ENCODE assay signal across 7 mouse cellular contexts in the genomic region with DNA sequence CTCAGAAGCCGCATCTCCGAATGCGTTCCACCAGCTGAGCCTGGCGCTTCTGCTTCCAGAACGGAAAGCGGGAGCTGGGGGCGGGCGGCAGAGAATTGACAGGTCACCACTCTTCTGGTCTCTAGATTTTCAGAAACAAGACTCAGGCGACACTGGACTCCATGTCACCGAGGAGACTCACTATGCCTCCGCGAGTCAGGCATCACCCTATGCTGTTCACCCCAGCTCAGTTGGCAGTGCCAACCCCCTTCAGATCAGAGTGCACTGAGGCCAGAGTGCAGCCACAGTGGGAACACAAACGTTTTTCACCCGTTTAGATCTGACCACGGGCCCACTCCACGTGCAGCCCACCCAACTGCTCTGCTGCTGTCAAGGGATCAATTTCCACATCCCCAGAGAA. TPM values are rescaled to one million over a fixed set of nuclear protein-coding genes. Genes with fewer than 3 reads are reported as not detected.
DNase-seq lines count a peak whose midpoint lies in the region; ATAC-seq and TF ChIP-seq lines count a peak whose summit lies in the region.

No protein-coding gene starts in this region.

- peaks cover 7% of the 10 kb centered on the region; the same call in 1 of the 2 replicates for H3K4me1 ChIP-seq in embryonic facial prominence, embryonic 12.5 days
- peaks cover 11% of the 10 kb centered on the region for H3K4me1 ChIP-seq in hindbrain, embryonic 10.5 days (replicated peaks)

- H3K36me3 ChIP-seq in embryonic facial prominence, embryonic 12.5 days: no peaks in the 10 kb centered on the region
- no peaks in the 10 kb centered on the region for H3K36me3 ChIP-seq in hindbrain, embryonic 10.5 days

- DNase-seq in left cerebral cortex, adult 2 months (ENCODE audit: extremely low spot score in 1 of 2, low spot score in 2 of 2): no peak
- DNase-seq in left cerebral cortex, adult 11 months (ENCODE audit: low spot score): no peak
- DNase-seq in hindbrain, embryonic 10.5 days (ENCODE audit: low spot score): no peak
- no peak for DNase-seq in left cerebral cortex, postnatal 14 days (ENCODE audit: low spot score in 2 of 2)
- no peak for DNase-seq in thymus, postnatal 14 days

- peak overlapping the region; percentile 70 for H3K9ac ChIP-seq in embryonic facial prominence, embryonic 12.5 days

- no peak for TF ChIP-seq CTCF in left cerebral cortex, adult 2 months (IDR thresholded peaks at IDR 0.05)

- WGBS in embryonic facial prominence, embryonic 12.5 days: under 1% methylated on average over 16 of the region's 16 CpGs
- WGBS in hindbrain, embryonic 10.5 days: 1% methylated on average over 16 of the region's 16 CpGs

- no peaks in the 10 kb centered on the region for H3K9me3 ChIP-seq in embryonic facial prominence, embryonic 12.5 days
- no peaks in the 10 kb centered on the region for H3K9me3 ChIP-seq in hindbrain, embryonic 10.5 days

- H3K27ac ChIP-seq in left cerebral cortex, adult 2 months: peak overlapping the region; percentile 94
- 0 out of 2 replicates have a peak overlapping the region, but pooled peaks have one; percentile 23 for H3K27ac ChIP-seq in embryonic facial prominence, embryonic 12.5 days
- H3K27ac ChIP-seq in hindbrain, embryonic 10.5 days: peak overlapping the region; percentile 86

- peaks cover 3% of the 10 kb centered on the region; the same call in 1 of the 2 replicates for H3K27me3 ChIP-seq in embryonic facial prominence, embryonic 12.5 days
- peaks cover 20% of the 10 kb centered on the region for H3K27me3 ChIP-seq in hindbrain, embryonic 10.5 days (ENCODE audit: insufficient read depth, poor library complexity, severe bottlenecking)

- intact Hi-C loops in left cerebral cortex, adult 2 months (cut with DNase I): loop anchor here (1.0 to 5.0 kb wide), 4 partner anchors 15 to 132 kb away; a partner anchor contains a TSS
- intact Hi-C loops in left cerebral cortex, postnatal 14 days (cut with DNase I): loop anchor here (1.0 kb wide), 1 partner anchor 43 kb away; no protein-coding TSS in a partner anchor

- H3K4me2 ChIP-seq in embryonic facial prominence, embryonic 12.5 days (replicated peaks): peak overlapping the region; percentile 79

- ATAC-seq in embryonic facial prominence, embryonic 12.5 days (ENCODE audit: insufficient number of reproducible peaks, insufficient read depth, low FRiP score, low TSS enrichment): peak; percentile 45; the same call in 1 of the 2 replicates
- peak; percentile 26 for ATAC-seq in megakaryocyte progenitor cell, adult 5-6 weeks (replicated peaks; ENCODE audit: poor library complexity)

- H3K4me3 ChIP-seq in left cerebral cortex, adult 2 months: peak overlapping the region; percentile 67
- H3K4me3 ChIP-seq in embryonic facial prominence, embryonic 12.5 days: peak overlapping the region; percentile 67
- H3K4me3 ChIP-seq in hindbrain, embryonic 10.5 days: peak overlapping the region; percentile 70

RNA-seq across cellular contexts. Expression of a gene that starts 0.4 kb away (rescaled TPM):
- 1 to 10 TPM; 5.3 to 6.7 TPM for total RNA-seq in left cerebral cortex, adult 2 months (2021)
- 1.6 and 1.8 TPM in 2 replicates for polyA plus RNA-seq in embryonic facial prominence, embryonic 12.5 days (2016; fragmentation: Nextera tagmentation; extraction: Ambion mirVana)
- 0.88 and 1.1 TPM in 2 replicates for polyA plus RNA-seq in hindbrain, embryonic 10.5 days (2016; fragmentation: Nextera tagmentation; extraction: Ambion mirVana)
- total RNA-seq in megakaryocyte progenitor cell, adult 5-6 weeks (2015): 0.10 TPM in 1 of 2 replicates, not detected in the other
- total RNA-seq in megakaryocyte progenitor cell, adult 5-6 weeks (2017): 0.27 TPM in 1 of 2 replicates, not detected in the other
- total RNA-seq in left cerebral cortex, postnatal 14 days (2021): 1 to 10 TPM; 3.8 to 4.0 TPM

RNA-seq across cellular contexts. Expression of a gene that starts 12.5 kb away (rescaled TPM):
- not detected for total RNA-seq in left cerebral cortex, adult 2 months (2021)
- polyA plus RNA-seq in embryonic facial prominence, embryonic 12.5 days (2016; fragmentation: Nextera tagmentation; extraction: Ambion mirVana): not detected in 2 replicates
- polyA plus RNA-seq in hindbrain, embryonic 10.5 days (2016; fragmentation: Nextera tagmentation; extraction: Ambion mirVana): not detected in 2 replicates
- total RNA-seq in megakaryocyte progenitor cell, adult 5-6 weeks (2015): not detected in 2 replicates
- total RNA-seq in megakaryocyte progenitor cell, adult 5-6 weeks (2017): not detected in 2 replicates
- total RNA-seq in left cerebral cortex, postnatal 14 days (2021): not detected

RNA-seq across cellular contexts. Expression of a gene that starts 15.1 kb away (rescaled TPM):
- 10 to 100 TPM; 23.8 to 24.8 TPM for total RNA-seq in left cerebral cortex, adult 2 months (2021)
- polyA plus RNA-seq in embryonic facial prominence, embryonic 12.5 days (2016; fragmentation: Nextera tagmentation; extraction: Ambion mirVana): 18.3 and 19.9 TPM in 2 replicates
- polyA plus RNA-seq in hindbrain, embryonic 10.5 days (2016; fragmentation: Nextera tagmentation; extraction: Ambion mirVana): 27.0 and 27.8 TPM in 2 replicates
- 1.8 and 3.8 TPM in 2 replicates for total RNA-seq in megakaryocyte progenitor cell, adult 5-6 weeks (2015)
- total RNA-seq in megakaryocyte progenitor cell, adult 5-6 weeks (2017): 0.68 and 0.96 TPM in 2 replicates
- 10 to 100 TPM; 20.2 to 20.7 TPM for total RNA-seq in left cerebral cortex, postnatal 14 days (2021)

RNA-seq across cellular contexts. Expression of a gene that starts 22.5 kb away (rescaled TPM):
- not detected for total RNA-seq in left cerebral cortex, adult 2 months (2021)
- 1.0 TPM in 1 of 2 replicates, not detected in the other for polyA plus RNA-seq in embryonic facial prominence, embryonic 12.5 days (2016; fragmentation: Nextera tagmentation; extraction: Ambion mirVana)
- polyA plus RNA-seq in hindbrain, embryonic 10.5 days (2016; fragmentation: Nextera tagmentation; extraction: Ambion mirVana): not detected in 2 replicates
- total RNA-seq in megakaryocyte progenitor cell, adult 5-6 weeks (2015): not detected in 2 replicates
- not detected in 2 replicates for total RNA-seq in megakaryocyte progenitor cell, adult 5-6 weeks (2017)
- not detected for total RNA-seq in left cerebral cortex, postnatal 14 days (2021)

RNA-seq across cellular contexts. Expression of a gene that starts 35.3 kb away (rescaled TPM):
- total RNA-seq in left cerebral cortex, adult 2 months (2021): not detected
- not detected in 2 replicates for polyA plus RNA-seq in embryonic facial prominence, embryonic 12.5 days (2016; fragmentation: Nextera tagmentation; extraction: Ambion mirVana)
- not detected in 2 replicates for polyA plus RNA-seq in hindbrain, embryonic 10.5 days (2016; fragmentation: Nextera tagmentation; extraction: Ambion mirVana)
- not detected in 2 replicates for total RNA-seq in megakaryocyte progenitor cell, adult 5-6 weeks (2015)
- total RNA-seq in megakaryocyte progenitor cell, adult 5-6 weeks (2017): not detected in 2 replicates
- not detected for total RNA-seq in left cerebral cortex, postnatal 14 days (2021)

Comparison
In these comparisons a context has a peak if more than half of its experiments do, and no peak if none do; other contexts are left out.
1. H3K27ac ChIP-seq: peak in every context shown above with its lines; median percentile 94 in left cerebral cortex, adult 2 months; 86 in hindbrain, embryonic 10.5 days; 23 in embryonic facial prominence, embryonic 12.5 days.
2. RNA of a gene that starts 15.1 kb away (total RNA-seq): 23.8 to 24.8 TPM in left cerebral cortex, adult 2 months and 20.2 to 20.7 TPM in left cerebral cortex, postnatal 14 days; 0.68 to 3.8 TPM in megakaryocyte progenitor cell, adult 5-6 weeks; every median in the first group is over 4 times any median in the second.
3. Peak in every context shown above with its lines, with median percentiles within 50 percentile points of each other: H3K4me3 ChIP-seq.